Mouse (Mus musculus): ENCODE results near the gene Slc7a5.

The Slc7a5 gene

DNA sequence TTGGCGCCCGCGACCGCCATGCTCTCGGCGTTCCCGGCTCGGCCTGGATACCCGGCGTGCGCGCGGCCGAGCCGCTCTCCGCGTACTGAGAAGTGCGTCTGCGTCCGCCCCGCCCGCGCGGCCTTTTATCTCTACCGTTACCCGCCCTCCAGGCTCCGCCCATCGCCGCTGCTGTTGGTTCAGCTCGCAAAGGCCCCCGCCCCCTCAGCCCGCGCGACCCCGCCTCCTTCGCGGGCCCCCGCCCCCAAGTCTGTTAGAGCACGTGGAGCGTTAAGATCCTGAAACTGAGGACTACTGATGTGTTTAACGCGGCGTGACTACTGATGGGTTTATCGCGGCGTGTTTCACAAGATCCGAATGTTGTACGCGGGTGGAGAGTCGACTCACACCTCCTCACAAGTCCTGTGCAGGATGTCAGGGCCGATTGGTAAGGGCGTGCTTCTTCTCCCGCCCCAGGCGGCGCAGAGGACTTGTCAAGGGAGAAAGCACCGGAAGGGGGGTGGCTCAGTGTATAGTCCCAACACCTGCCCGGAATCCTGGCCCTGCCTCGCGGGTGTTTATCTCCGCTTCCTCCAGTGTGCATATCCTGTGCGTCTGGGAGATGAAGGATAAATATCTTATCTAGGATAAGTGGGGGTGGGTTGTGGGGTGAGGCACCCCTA is at the start of gene Slc7a5:
Gene Slc7a5, minus strand, starts transcription at position 108 of the 662 bp plus-strand sequence.
- peak; percentile 93 for DNase-seq (ENCODE audit: low read depth, low spot score)

- DNase-seq (ENCODE audit: low read depth, low spot score): no peak
Measured at GRCm38 (mm10) chr8:121955825-121956500, 48.5 kb upstream of the Slc7a5 start.

- DNase-seq (ENCODE audit: low read depth, low spot score): no peak
Measured at GRCm38 (mm10) chr8:121954981-121955555, 47.6 kb upstream of the Slc7a5 start.

GRCm38 (mm10) chr8:121953821-121954545 is 46.5 kb upstream of the Slc7a5 start:
- no peak for DNase-seq (ENCODE audit: low read depth, low spot score)

GRCm38 (mm10) chr8:121952800-121953199 is 45.3 kb upstream of the Slc7a5 start:
- DNase-seq (ENCODE audit: low read depth, low spot score): no peak

GRCm38 (mm10) chr8:121952122-121952521 is 44.6 kb upstream of the Slc7a5 start:
- DNase-seq (ENCODE audit: low read depth, low spot score): no peak

DNA sequence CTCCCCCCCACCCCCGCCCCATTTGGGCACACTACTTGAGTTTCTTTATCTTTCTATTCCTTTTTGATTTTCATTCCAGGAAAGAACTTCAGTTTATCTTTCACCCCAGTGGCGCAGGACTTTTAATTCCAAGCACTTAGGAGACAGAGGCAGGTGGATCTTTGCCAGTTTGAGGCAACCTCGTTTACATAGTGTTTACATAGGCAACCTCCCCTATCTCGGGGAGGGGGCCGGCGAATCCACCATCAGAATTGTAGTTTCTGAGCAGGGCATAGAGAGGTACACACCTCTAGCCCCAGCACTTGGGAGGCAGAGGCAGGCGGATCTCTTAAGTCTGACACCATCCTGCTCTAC is 44.1 kb upstream of the Slc7a5 start:
- no peak for DNase-seq (ENCODE audit: low read depth, low spot score)

- no peak for DNase-seq (ENCODE audit: low read depth, low spot score)
Measured at GRCm38 (mm10) chr8:121950749-121951655, 43.5 kb upstream of the Slc7a5 start.

DNA sequence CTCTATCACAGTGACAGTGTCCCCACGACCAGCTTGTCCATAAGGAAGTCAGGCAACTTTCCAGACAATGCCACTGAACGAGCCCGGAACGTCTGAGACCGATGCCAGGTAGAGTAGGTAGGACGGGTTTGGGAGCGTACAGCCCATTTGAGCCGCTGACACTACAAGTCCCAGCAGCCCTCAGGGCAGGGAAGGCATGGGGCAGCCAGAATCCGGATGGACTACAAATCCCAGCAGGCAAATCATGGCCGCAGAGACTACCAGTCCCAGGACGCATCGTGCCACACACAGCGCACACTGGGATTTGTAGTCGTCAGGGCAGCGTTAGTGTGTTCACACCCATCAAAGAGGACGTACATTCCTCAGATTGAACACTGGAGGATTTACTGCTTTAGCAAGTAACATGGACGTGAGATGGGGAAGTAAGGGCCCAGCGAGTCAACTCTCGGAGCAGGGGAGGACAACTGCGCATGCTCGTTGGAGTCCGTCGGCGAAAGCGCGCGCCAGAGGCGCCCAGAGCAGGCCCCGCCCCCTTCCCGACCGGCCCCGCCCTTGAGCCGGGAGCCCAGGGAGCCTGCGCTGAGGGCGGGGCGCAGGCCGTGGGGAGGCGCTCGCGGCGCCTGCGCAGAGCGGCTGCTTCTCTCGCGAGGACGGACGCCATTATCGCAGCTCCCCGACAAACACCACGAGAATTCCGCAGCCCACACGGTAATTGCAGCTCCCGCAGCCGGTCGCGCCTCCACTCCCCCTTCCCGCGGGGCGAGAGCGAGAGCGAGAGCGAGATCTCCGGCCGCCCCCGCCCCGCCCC is 42.7 kb upstream of the Slc7a5 start:
- DNase-seq (ENCODE audit: low read depth, low spot score): peak; percentile 99

- DNase-seq (ENCODE audit: low read depth, low spot score): no peak
Measured at GRCm38 (mm10) chr8:121949222-121949800, 41.8 kb upstream of the Slc7a5 start, which contains the start of gene Banp. TSS of gene Banp (plus strand) at chr8:121949750.

- no peak for DNase-seq (ENCODE audit: low read depth, low spot score)
Measured at GRCm38 (mm10) chr8:121948321-121949145, 41.0 kb upstream of the Slc7a5 start.

DNA sequence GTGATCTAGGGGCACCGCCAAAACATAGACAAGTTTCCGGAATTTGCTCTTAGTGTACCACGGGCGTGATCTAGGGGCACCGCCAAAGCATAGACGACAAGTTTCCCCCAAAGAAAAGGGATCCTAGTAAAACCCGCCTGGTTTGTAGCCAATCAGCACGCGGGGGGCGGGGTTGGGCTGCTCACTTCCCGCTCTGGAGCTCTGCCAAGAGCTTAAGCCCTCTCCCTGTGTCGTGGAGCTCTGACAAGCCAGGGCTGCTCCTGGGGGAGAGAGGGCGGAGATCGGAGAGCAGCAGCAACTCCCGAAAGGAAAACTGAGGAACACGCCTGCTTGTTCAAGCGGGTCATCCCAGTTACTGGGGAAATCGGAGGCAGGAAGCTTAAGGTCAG is 40.3 kb upstream of the Slc7a5 start:
- peak; percentile 94 for DNase-seq (ENCODE audit: low read depth, low spot score)

- no peak for DNase-seq (ENCODE audit: low read depth, low spot score)
Measured at GRCm38 (mm10) chr8:121947047-121947752, 39.7 kb upstream of the Slc7a5 start.

GRCm38 (mm10) chr8:121946351-121946750 is 38.9 kb upstream of the Slc7a5 start:
- no peak for DNase-seq (ENCODE audit: low read depth, low spot score)

DNA sequence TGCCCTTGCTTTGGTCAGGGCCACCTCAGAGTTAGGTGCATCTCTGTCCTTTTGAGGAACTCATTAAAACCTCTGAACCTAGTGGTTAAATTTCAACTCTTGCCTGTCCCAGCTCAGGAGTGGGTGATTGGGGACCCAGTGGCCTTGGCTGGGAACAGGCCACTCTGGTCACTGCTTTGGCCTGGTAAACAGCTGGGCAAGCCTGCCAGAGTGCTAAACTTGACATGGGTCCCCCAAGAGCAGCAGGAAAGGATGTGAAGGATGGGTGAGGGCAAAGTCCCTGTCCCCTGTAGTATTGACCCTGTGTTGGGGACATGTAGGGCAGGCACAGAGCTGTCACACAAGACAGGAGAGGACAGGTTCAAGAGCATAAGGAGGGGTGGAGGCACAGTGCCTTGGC is 37.3 kb upstream of the Slc7a5 start, which contains the start of gene Car5a:
Gene Car5a, minus strand, starts transcription at position 74 of the 400 bp plus-strand sequence.
- no peak for DNase-seq (ENCODE audit: low read depth, low spot score)

DNA sequence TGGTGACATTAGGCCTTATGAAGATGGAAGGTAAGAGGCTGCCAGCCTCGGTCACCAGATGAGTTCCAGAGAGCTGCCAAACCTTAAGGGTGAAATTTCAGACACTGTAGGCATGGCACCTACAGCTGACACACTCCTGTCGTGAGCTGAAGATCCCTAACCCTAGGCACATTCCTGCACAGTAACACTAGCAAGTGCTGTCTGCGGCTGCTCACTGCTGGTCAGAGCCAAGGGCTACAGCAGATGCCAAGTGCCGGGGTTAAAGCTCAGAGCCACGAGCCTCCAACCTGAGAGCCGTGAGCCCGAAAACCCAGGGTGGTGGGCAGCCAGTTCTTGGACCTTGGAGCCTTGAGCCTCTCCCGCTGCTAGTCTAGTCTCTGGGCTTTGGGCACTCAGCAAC is 36.2 kb upstream of the Slc7a5 start:
- no peak for DNase-seq (ENCODE audit: low read depth, low spot score)

GRCm38 (mm10) chr8:121943057-121943540 is 35.6 kb upstream of the Slc7a5 start:
- no peak for DNase-seq (ENCODE audit: low read depth, low spot score)

DNA sequence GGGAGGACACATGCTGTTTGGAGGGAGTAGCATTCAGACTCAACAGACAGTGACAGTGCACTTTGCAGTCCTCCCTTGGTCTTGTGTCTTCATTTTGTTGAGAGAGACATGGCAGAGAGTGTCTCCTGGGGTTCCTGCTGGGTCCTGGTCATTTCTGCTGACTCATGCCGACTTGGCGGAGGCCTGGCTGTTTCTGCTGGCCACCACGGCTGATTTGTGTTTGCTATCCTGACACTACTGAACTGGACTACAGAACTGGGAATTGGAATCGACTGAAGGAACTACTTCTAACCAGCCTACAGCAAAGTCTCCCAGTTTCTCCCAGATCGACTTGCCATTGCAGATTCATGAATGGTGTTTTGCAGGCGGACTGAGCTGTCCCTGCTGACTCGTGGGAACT is 31.2 kb upstream of the Slc7a5 start:
- no peak for DNase-seq (ENCODE audit: low read depth, low spot score)

Data from forelimb bud, embryonic 11.5 days (tissue).